Mouse (Mus musculus): Measurements from ENCODE around the gene Zbtb33. TPM values are rescaled to one million over a fixed set of nuclear protein-coding genes. Genes with fewer than 3 reads are reported as not detected.
"Not testable (repeated sequence)": the region's sequence is repeated elsewhere in the genome, so short reads cannot be mapped to it uniquely, and the experiment has no call there.

The Zbtb33 gene
- polyA plus RNA-seq (2017; shearing (Covaris generic)) = 1 to 10 TPM; 1.0 to 1.1 TPM

GRCm38 (mm10) chrX:38189552-38190457 is at the start of gene Zbtb33:
TSS of gene Zbtb33 (plus strand) at chrX:38189793.
- peak; percentile 92 for ATAC-seq

- ATAC-seq = no peak
Observed at GRCm38 (mm10) chrX:38159097-38159496, 30.5 kb upstream of the Zbtb33 start.

GRCm38 (mm10) chrX:38165315-38165714 is 24.3 kb upstream of the Zbtb33 start:
- no peak for ATAC-seq

- ATAC-seq = no peak
Observed at GRCm38 (mm10) chrX:38166064-38166463, 23.5 kb upstream of the Zbtb33 start.

GRCm38 (mm10) chrX:38166592-38166991 is 23.0 kb upstream of the Zbtb33 start:
- ATAC-seq = no peak

- not testable (repeated sequence) for ATAC-seq
Observed at GRCm38 (mm10) chrX:38179891-38180310, 9.7 kb upstream of the Zbtb33 start.

GRCm38 (mm10) chrX:38180656-38181607 is 8.7 kb upstream of the Zbtb33 start:
- ATAC-seq = peak; percentile 42

GRCm38 (mm10) chrX:38181608-38182258 is 7.9 kb upstream of the Zbtb33 start:
- ATAC-seq = peak; percentile 79

GRCm38 (mm10) chrX:38185520-38185919 is 4.1 kb upstream of the Zbtb33 start:
- ATAC-seq = no peak

- no peak for ATAC-seq
Observed at GRCm38 (mm10) chrX:38190458-38190764, 818 bp downstream of the Zbtb33 start.

- no peak for ATAC-seq
Observed at GRCm38 (mm10) chrX:38201816-38202215, 12.2 kb downstream of the Zbtb33 start.

- ATAC-seq = no peak
Observed at GRCm38 (mm10) chrX:38207392-38207791, 17.8 kb downstream of the Zbtb33 start.

GRCm38 (mm10) chrX:38216986-38217675 is 27.5 kb downstream of the Zbtb33 start:
- no peak for ATAC-seq

- no peak for ATAC-seq
Observed at GRCm38 (mm10) chrX:38217676-38217991, 28.0 kb downstream of the Zbtb33 start.

- no peak for ATAC-seq
Observed at GRCm38 (mm10) chrX:38222757-38223156, 33.2 kb downstream of the Zbtb33 start.

- ATAC-seq = no peak
Observed at GRCm38 (mm10) chrX:38229888-38230287, 40.3 kb downstream of the Zbtb33 start.

GRCm38 (mm10) chrX:38237731-38238130 is 48.1 kb downstream of the Zbtb33 start:
- ATAC-seq = no peak

Other genes with a start within 250 kb of the Zbtb33 start
- gene Btg1-ps1, start 171.0 kb upstream of the Zbtb33 start, polyA plus RNA-seq (2017; shearing (Covaris generic)) = not detected
- gene Btg1-ps2, start 146.7 kb upstream of the Zbtb33 start, polyA plus RNA-seq (2017; shearing (Covaris generic)) = not detected
- gene Rhox10, start 123.3 kb upstream of the Zbtb33 start, polyA plus RNA-seq (2017; shearing (Covaris generic)) = not detected
- gene Rhox11, start 104.7 kb upstream of the Zbtb33 start, polyA plus RNA-seq (2017; shearing (Covaris generic)) = not detected
- gene Rhox12, start 78.9 kb upstream of the Zbtb33 start, polyA plus RNA-seq (2017; shearing (Covaris generic)) = not detected
- not detected for gene Rhox13, start 68.6 kb upstream of the Zbtb33 start, polyA plus RNA-seq (2017; shearing (Covaris generic))
- 1 to 10 TPM; 4.3 to 5.8 TPM for gene Tmem255a, start 62.6 kb downstream of the Zbtb33 start, polyA plus RNA-seq (2017; shearing (Covaris generic))
- gene Atp1b4, start 126.4 kb downstream of the Zbtb33 start, polyA plus RNA-seq (2017; shearing (Covaris generic)) = not detected